Mouse (Mus musculus) G1E-ER4 (cell line): ENCODE data around the gene Trim10. TPM values are rescaled to one million over a fixed set of nuclear protein-coding genes. Genes with fewer than 3 reads are reported as not detected.

Experiments
- GATA1 ChIP-seq: IDR thresholded peaks from one replicate; pipeline ENCODE4 v1.8.0; 2012; ENCODE audit warnings: low read length, inconsistent platforms
- polyA plus RNA-seq: library from polyadenylated mRNA; stranded (reverse); fragments of >175 nt; gene quantifications from 2 replicates; pipeline ENCODE4 v1.2.3, GENCODE M21; 2012

The Trim10 gene
- polyA plus RNA-seq, 1 experiment, result 4.3 TPM

DNA sequence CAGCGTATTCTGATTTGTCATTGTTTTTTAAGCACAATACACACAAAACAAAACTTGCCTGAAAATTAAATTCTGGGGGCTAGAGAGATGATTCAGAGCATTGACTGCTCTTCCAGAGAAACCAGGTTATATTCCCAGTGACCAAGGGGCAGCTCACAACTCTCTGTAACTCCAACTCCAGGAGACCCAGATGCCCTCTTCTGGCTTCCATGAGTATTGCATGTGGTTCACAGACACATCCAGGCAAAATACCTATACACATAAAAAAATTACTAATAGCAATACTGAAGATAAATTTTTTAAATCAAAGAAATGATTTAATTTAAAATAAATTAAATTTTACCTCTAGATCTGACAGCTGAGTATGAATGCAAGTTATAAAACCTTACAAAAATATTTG, 27.2 kb downstream of the Trim10 start:
- TF ChIP-seq GATA1, result no peak

DNA sequence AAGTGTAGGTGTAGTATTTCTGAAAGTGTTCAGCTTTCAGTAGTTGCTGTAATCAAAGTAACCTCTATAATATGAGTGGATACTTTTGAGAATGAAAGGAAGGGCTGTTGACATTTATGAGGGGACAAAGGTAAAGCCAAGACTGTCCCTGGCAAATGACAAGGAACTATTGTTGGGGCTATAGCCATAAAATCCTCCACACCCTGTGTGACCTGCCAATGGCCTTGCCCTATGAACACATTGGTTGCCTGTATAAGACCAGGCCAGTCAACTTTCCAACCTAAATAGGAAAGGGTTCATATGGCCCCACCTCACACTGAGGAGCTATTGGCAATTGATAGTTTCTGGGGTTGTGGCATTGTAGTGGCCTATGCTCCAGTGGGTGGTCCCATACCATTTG, 27.7 kb downstream of the Trim10 start:
- TF ChIP-seq GATA1, result no peak

- TF ChIP-seq GATA1, result no peak
Observed at GRCm38 (mm10) chr17:36897552-36898205, 28.3 kb downstream of the Trim10 start, which contains the start of gene Trim31. TSS of gene Trim31 (plus strand) at chr17:36898118.

GRCm38 (mm10) chr17:36899376-36899775, 30.0 kb downstream of the Trim10 start:
- no peak for TF ChIP-seq GATA1

DNA sequence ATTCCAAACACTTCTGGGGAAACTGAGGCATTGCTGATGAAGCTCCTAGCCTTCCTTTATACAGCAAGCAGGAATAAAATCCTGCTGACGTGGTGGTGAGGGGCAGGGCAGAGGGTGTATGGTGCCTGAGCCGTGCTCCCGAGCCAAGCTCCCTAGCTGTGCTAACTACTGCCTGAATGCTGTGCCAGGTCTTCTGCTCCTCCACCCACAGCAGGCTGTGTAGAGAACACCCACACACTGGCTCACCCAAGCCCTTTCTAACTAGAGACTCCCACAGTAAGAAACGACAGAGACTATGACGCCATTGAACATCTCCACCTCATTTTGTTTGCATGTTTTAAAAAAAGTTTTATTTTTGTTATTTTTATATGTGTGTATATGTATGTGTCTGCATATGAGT, 30.6 kb downstream of the Trim10 start:
- TF ChIP-seq GATA1, result no peak

GRCm38 (mm10) chr17:36900691-36901090, 31.3 kb downstream of the Trim10 start:
- TF ChIP-seq GATA1, result no peak

DNA sequence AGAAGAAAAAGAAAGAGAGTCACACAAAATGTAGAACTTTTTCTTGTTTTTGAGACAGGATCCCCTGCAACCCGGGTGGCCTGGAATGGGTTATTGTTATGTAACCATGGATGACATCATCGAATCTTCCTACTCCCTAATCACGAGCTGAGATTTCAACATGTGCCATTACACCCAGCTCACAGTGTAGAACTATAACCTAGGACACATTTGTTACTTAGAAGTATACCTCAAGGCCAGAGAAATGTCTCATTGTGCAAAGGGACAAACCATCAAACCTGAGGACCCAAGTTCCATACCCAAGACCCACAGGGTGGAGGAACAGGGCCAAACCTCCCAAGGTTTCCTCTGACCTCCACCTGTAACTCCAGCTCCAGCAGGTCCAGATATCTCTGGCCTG, 34.3 kb downstream of the Trim10 start:
- no peak for TF ChIP-seq GATA1

GRCm38 (mm10) chr17:36908235-36908634, 38.9 kb downstream of the Trim10 start:
- TF ChIP-seq GATA1, result no peak

GRCm38 (mm10) chr17:36909802-36910201, 40.4 kb downstream of the Trim10 start:
- TF ChIP-seq GATA1, result no peak

GRCm38 (mm10) chr17:36912031-36912430, 42.7 kb downstream of the Trim10 start:
- TF ChIP-seq GATA1, result no peak

DNA sequence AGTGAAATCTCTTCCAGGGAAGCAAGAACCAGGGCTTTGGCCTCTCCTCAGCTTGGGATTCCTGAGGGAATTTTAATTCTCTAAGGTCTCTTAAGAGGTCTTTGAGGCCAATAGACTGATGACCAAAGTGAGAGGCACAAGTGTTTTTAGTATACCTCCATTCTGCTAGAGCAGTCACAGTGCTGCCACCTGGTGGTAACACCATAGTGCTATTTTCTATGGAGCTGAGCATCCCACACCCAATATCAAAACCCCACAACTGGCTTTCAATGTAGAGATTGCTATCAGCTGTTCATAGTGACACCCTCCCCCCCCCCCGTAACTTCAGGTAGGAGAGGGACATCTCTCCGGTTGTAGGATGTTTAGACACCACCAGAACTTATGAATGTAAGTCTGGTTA, 44.7 kb downstream of the Trim10 start:
- TF ChIP-seq GATA1, result no peak

DNA sequence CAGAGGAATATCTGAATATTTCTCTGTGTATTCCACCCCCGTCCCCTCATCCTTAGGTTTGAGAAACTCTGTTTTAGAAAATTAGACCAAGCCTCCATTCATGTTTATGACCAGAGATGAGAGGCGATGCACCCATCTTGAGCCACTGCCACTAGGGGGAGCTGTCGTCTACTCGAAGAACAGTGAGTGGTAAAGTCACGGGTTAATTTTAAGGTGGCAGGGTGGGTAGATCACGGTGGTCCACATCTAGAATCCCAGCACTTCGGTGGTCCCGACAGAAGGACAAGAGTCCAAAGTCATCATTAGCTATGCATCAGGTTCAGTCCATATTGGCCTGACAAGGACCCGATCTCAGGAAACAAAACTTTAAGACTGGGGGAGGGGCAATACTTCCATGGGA, 45.7 kb downstream of the Trim10 start:
- no peak for TF ChIP-seq GATA1

- no peak for TF ChIP-seq GATA1
Observed at GRCm38 (mm10) chr17:36920239-36920638, 50.9 kb downstream of the Trim10 start.

- TF ChIP-seq GATA1, result no peak
Observed at GRCm38 (mm10) chr17:36922715-36923114, 53.3 kb downstream of the Trim10 start.

GRCm38 (mm10) chr17:36923491-36923890, 54.1 kb downstream of the Trim10 start:
- TF ChIP-seq GATA1, result no peak

Other genes starting within 250 kb of the Trim10 start
- not detected in 2 replicates for gene H2-M9, start 226.9 kb upstream of the Trim10 start, polyA plus RNA-seq
- gene H2-M1, start 197.4 kb upstream of the Trim10 start, polyA plus RNA-seq, result not detected in 2 replicates
- gene H2-M10.5, start 96.7 kb upstream of the Trim10 start, polyA plus RNA-seq, result not detected in 2 replicates
- not detected in 2 replicates for gene H2-M10.6, start 57.4 kb upstream of the Trim10 start, polyA plus RNA-seq
- 7.1 and 7.9 TPM in 2 replicates for gene Trim26, start 32.4 kb upstream of the Trim10 start, polyA plus RNA-seq
- gene Trim15, start 2.4 kb upstream of the Trim10 start, polyA plus RNA-seq, result not detected in 2 replicates
- gene Trim40, start 20.5 kb downstream of the Trim10 start, polyA plus RNA-seq, result not detected in 2 replicates
- gene Trim31, start 28.5 kb downstream of the Trim10 start, polyA plus RNA-seq, result not detected in 2 replicates
- gene Rnf39, start 73.3 kb downstream of the Trim10 start, polyA plus RNA-seq, result not detected in 2 replicates
- 252 and 445 TPM in 2 replicates for gene Ppp1r11, start 82.2 kb downstream of the Trim10 start, polyA plus RNA-seq
- 3.8 and 5.8 TPM in 2 replicates for gene Znrd1, start 89.0 kb downstream of the Trim10 start, polyA plus RNA-seq
- 0.26 and 0.56 TPM in 2 replicates for gene Znrd1as, start 89.0 kb downstream of the Trim10 start, polyA plus RNA-seq
- gene 2410137M14Rik, start 111.7 kb downstream of the Trim10 start, polyA plus RNA-seq, result not detected in 2 replicates
- gene H2-M5, start 120.0 kb downstream of the Trim10 start, polyA plus RNA-seq, result not detected in 2 replicates
- gene Zfp57, start 131.6 kb downstream of the Trim10 start, polyA plus RNA-seq, result not detected in 2 replicates
- not detected in 2 replicates for gene Mog, start 153.8 kb downstream of the Trim10 start, polyA plus RNA-seq
- gene Gabbr1, start 176.4 kb downstream of the Trim10 start, polyA plus RNA-seq, result 20.1 and 23.9 TPM in 2 replicates
- not detected in 2 replicates for gene Olfr90, start 218.9 kb downstream of the Trim10 start, polyA plus RNA-seq
- not detected in 2 replicates for gene Olfr91, start 228.7 kb downstream of the Trim10 start, polyA plus RNA-seq